Mouse (Mus musculus) liver, adult (tissue): ENCODE data around the gene Olfr583.

Source experiments
- GATA4 ChIP-seq: IDR thresholded peaks from 2 replicates; pipeline ENCODE4 v1.6.1; 2014; ENCODE audit warnings: mild to moderate bottlenecking, low read length; ENCODE audit not compliant: insufficient replicate concordance

Olfr583 gene

GRCm38 (mm10) chr7:103051000-103051399 is at the start of gene Olfr583:
Gene Olfr583, plus strand, starts transcription at chr7:103051300.
- no peak for TF ChIP-seq GATA4

- no peak for TF ChIP-seq GATA4
These were observed 13.4 kb upstream of the Olfr583 start, which contains the start of gene Olfr582 for GRCm38 (mm10) chr7:103037724-103038123. Gene Olfr582, plus strand, starts transcription at chr7:103038024.

- no peak for TF ChIP-seq GATA4
These were observed 30.5 kb downstream of the Olfr583 start, which contains the start of gene Olfr584 for GRCm38 (mm10) chr7:103081585-103081984. Gene Olfr584, plus strand, starts transcription at chr7:103081885.

DNA sequence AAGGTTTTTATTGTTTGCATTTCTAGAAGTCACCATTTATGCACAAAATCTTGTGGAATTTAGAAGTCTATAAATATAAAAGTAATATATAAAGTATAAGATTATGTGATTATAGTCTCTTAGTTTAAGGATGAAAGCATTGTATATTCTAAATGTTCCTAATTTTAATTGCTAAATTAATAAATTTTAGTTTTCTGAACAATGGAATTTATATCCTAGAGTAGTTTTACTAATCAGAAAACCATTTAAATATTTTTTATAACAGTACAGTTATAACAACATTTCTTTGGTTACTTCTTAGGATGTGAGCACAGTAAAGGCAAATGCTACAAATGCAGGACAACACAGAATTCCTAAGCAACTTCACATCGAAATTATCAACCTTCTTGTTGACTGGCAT is 46.3 kb downstream of the Olfr583 start, which contains the start of gene Olfr585:
Gene Olfr585, plus strand, starts transcription at position 301 of the 400 bp plus-strand sequence.
- no peak for TF ChIP-seq GATA4
